Mouse (Mus musculus): ENCODE results near the gene Coro2b.

GRCm38 (mm10) chr9:62556748-62557147, 19.9 kb upstream of the Coro2b start:
- TF ChIP-seq CTCF (IDR thresholded peaks at IDR 0.05; ENCODE audit: low read depth, low read length) = no peak
- TF ChIP-seq POLR2A (IDR thresholded peaks at IDR 0.05; ENCODE audit: insufficient read depth, low read length) = no peak

All from ES-Bruce4 (cell line).